Mouse (Mus musculus) heart, embryonic 14.5 days (tissue): ENCODE results near the gene Fam71f2. TPM values are rescaled to one million over a fixed set of nuclear protein-coding genes. Genes with fewer than 3 reads are reported as not detected.

Experiments used
- ATAC-seq: fragments of 200-750 bp; cut with Nextera tagmentation; 2 replicates; pipeline ENCODE4 v1.8.0; 2017; ENCODE audit warnings: low read depth, moderate TSS enrichment; ENCODE audit not compliant: insufficient number of reproducible peaks, insufficient read depth, low FRiP score
- H3K27ac ChIP-seq, 2 experiments: fragments of 200-500 bp in 1 of 2; fragments of 300-500 bp in 1 of 2; sonication (generic) in 1 of 2; replicated peaks in 1 of 2; 2 replicates each; pipeline ENCODE4 v1.5.1; 2012 to 2014; ENCODE audit warnings: low read depth in 2 of 2, low read length in 2 of 2, control low read depth in 1 of 2, mild to moderate bottlenecking in 1 of 2, mixed read lengths in 1 of 2; ENCODE audit not compliant: control insufficient read depth in 1 of 2, insufficient read depth in 1 of 2
- H3K27me3 ChIP-seq: fragments of 300-500 bp; sonication (generic); 2 replicates; pipeline ENCODE4 v1.6.1; 2014; ENCODE audit warnings: mild to moderate bottlenecking, low read length, control low read depth; ENCODE audit not compliant: control insufficient read depth, insufficient read depth
- H3K36me3 ChIP-seq: fragments of 300-500 bp; sonication (generic); 2 replicates; pipeline ENCODE4 v1.6.1; 2014; ENCODE audit warnings: mild to moderate bottlenecking, control low read depth, low read length, mixed read lengths; ENCODE audit not compliant: control insufficient read depth, insufficient read depth
- H3K4me1 ChIP-seq, 2 experiments: fragments of 200-500 bp in 1 of 2; fragments of 300-500 bp in 1 of 2; sonication (generic) in 1 of 2; 2 replicates each; pipeline ENCODE4 v1.6.1; 2012 to 2014; ENCODE audit warnings: low read length in 2 of 2, control low read depth in 1 of 2, mixed read lengths in 1 of 2; ENCODE audit not compliant: control insufficient read depth in 2 of 2, insufficient read depth in 2 of 2
- H3K4me2 ChIP-seq: fragments of 300-500 bp; sonication (generic); 2 replicates; pipeline ENCODE4 v1.6.1; 2014; ENCODE audit warnings: mild to moderate bottlenecking, low read length
- H3K4me3 ChIP-seq, 2 experiments: fragments of 200-500 bp in 1 of 2; fragments of 300-500 bp in 1 of 2; sonication (generic) in 1 of 2; 2 replicates each; pipeline ENCODE4 v1.5.1; 2012 to 2014; ENCODE audit warnings: low read length in 2 of 2, mild to moderate bottlenecking in 2 of 2, control low read depth in 1 of 2, low read depth in 1 of 2, moderate library complexity in 1 of 2; ENCODE audit not compliant: control insufficient read depth in 1 of 2, insufficient read depth in 1 of 2
- H3K9ac ChIP-seq: fragments of 300-500 bp; sonication (generic); 2 replicates; pipeline ENCODE4 v1.6.1; 2014; ENCODE audit warnings: mild to moderate bottlenecking, low read length
- H3K9me3 ChIP-seq: fragments of 300-500 bp; sonication (generic); 2 replicates; pipeline ENCODE4 v1.6.1; 2016; ENCODE audit warnings: low read length, control low read depth; ENCODE audit not compliant: control insufficient read depth
- WGBS: fragments of 180-500 bp; shearing (Covaris S2); extraction: QIAGEN DNeasy Blood & Tissue Kit; methylation state at CpG from one replicate; pipeline ENCODE4 v1.1.7; 2014; 5-methylcytosine and 5-hydroxymethylcytosine counted together
- polyA plus RNA-seq: library from polyadenylated mRNA; unstranded; fragments of >200 nt; fragmentation: Nextera tagmentation; extraction: Ambion mirVana; gene quantifications from 2 replicates; pipeline ENCODE4 v1.2.1, GENCODE M21; 2014

Gene Fam71f2
- polyA plus RNA-seq, 1 experiment from 2014 or later, result 0.20 TPM

- H3K27ac ChIP-seq, result no peak overlapping the region
- H3K9ac ChIP-seq, result no peak overlapping the region
- no peaks in the 10 kb centered on the region for H3K4me1 ChIP-seq
- H3K27me3 ChIP-seq, result no peaks in the 10 kb centered on the region
- no peak for ATAC-seq
- no peak overlapping the region for H3K4me3 ChIP-seq
- H3K4me2 ChIP-seq, result no peak overlapping the region
- H3K36me3 ChIP-seq, result no peaks in the 10 kb centered on the region
- H3K9me3 ChIP-seq, result peaks cover 4% of the 10 kb centered on the region; the same call in 1 of the 2 replicates
Measured at GRCm38 (mm10) chr6:29303251-29303650, 23.9 kb downstream of the Fam71f2 start.

- ATAC-seq, result no peak
- Histone ChIP-seq H3K36me3 (no peaks in the 10 kb centered on the region), H3K9me3 (peaks cover 4% of the 10 kb centered on the region; the same call in 1 of the 2 replicates), H3K27ac (no peak overlapping the region), H3K9ac (no peak overlapping the region), H3K27me3 (no peaks in the 10 kb centered on the region), H3K4me3 (no peak overlapping the region), H3K4me2 (no peak overlapping the region), H3K4me1 (no peaks in the 10 kb centered on the region)
- WGBS, result 40% methylated on average over 5 of the region's 5 CpGs
Measured at GRCm38 (mm10) chr6:29303726-29304125, 24.3 kb downstream of the Fam71f2 start.

GRCm38 (mm10) chr6:29305462-29305861, 26.1 kb downstream of the Fam71f2 start:
- no peak overlapping the region for H3K9ac ChIP-seq
- WGBS, result 77% methylated on average over 4 of the region's 4 CpGs

GRCm38 (mm10) chr6:29308846-29309605, 29.6 kb downstream of the Fam71f2 start:
- no peaks in the 10 kb centered on the region for H3K36me3 ChIP-seq
- no peak overlapping the region for H3K27ac ChIP-seq
- H3K27me3 ChIP-seq, result no peaks in the 10 kb centered on the region
- no peak overlapping the region for H3K9ac ChIP-seq
- no peak overlapping the region for H3K4me2 ChIP-seq
- H3K9me3 ChIP-seq, result peaks cover 7% of the 10 kb centered on the region; the same call in 1 of the 2 replicates
- WGBS, result 85% methylated on average over 16 of the region's 16 CpGs
- no peak for ATAC-seq
- H3K4me1 ChIP-seq, result no peaks in the 10 kb centered on the region; a peak in 1 of 4 replicates
- H3K4me3 ChIP-seq, result no peak overlapping the region

More at GRCm38 (mm10) chr6:29305462-29305861, 26.1 kb downstream of the Fam71f2 start:
- H3K9me3 ChIP-seq, result peaks cover 7% of the 10 kb centered on the region; the same call in 1 of the 2 replicates
- no peaks in the 10 kb centered on the region for H3K4me1 ChIP-seq
- H3K4me2 ChIP-seq, result no peak overlapping the region
- H3K36me3 ChIP-seq, result no peaks in the 10 kb centered on the region
- H3K4me3 ChIP-seq, result no peak overlapping the region
- no peaks in the 10 kb centered on the region for H3K27me3 ChIP-seq
- no peak for ATAC-seq
- no peak overlapping the region for H3K27ac ChIP-seq

GRCm38 (mm10) chr6:29313690-29314202, 34.4 kb downstream of the Fam71f2 start:
- H3K9me3 ChIP-seq, result 0 out of 2 replicates have a peak, but pooled peaks cover 3% of the 10 kb centered on the region
- WGBS, result 60% methylated on average over 14 of the region's 14 CpGs
- no peak overlapping the region for H3K27ac ChIP-seq
- H3K27me3 ChIP-seq, result no peaks in the 10 kb centered on the region
- no peak overlapping the region for H3K4me2 ChIP-seq
- H3K9ac ChIP-seq, result no peak overlapping the region
- ATAC-seq, result no peak
- H3K4me1 ChIP-seq, result peaks cover 1% of the 10 kb centered on the region in 2 experiments; a peak in 2 of 4 replicates
- H3K36me3 ChIP-seq, result no peaks in the 10 kb centered on the region
- no peak overlapping the region for H3K4me3 ChIP-seq

GRCm38 (mm10) chr6:29317286-29317685, 37.9 kb downstream of the Fam71f2 start:
- H3K36me3 ChIP-seq, result no peaks in the 10 kb centered on the region
- WGBS, result 66% methylated on average over 2 of the region's 2 CpGs
- ATAC-seq, result no peak

GRCm38 (mm10) chr6:29317941-29318340, 38.5 kb downstream of the Fam71f2 start:
- ATAC-seq, result no peak
- Histone ChIP-seq H3K9ac (no peak overlapping the region), H3K4me2 (no peak overlapping the region), H3K9me3 (no peaks in the 10 kb centered on the region), H3K27ac (no peak overlapping the region), H3K27me3 (no peaks in the 10 kb centered on the region), H3K4me1 (peaks cover 4 to 7% of the 10 kb centered on the region in 2 experiments; a peak in 2 of 4 replicates), H3K36me3 (no peaks in the 10 kb centered on the region), H3K4me3 (no peak overlapping the region)
- 73% methylated on average over 3 of the region's 3 CpGs for WGBS

More at GRCm38 (mm10) chr6:29317286-29317685, 37.9 kb downstream of the Fam71f2 start:
- no peak overlapping the region for H3K9ac ChIP-seq
- H3K9me3 ChIP-seq, result no peaks in the 10 kb centered on the region
- H3K27me3 ChIP-seq, result no peaks in the 10 kb centered on the region
- H3K4me2 ChIP-seq, result no peak overlapping the region
- no peak overlapping the region for H3K27ac ChIP-seq
- H3K4me1 ChIP-seq, result peaks cover 4 to 7% of the 10 kb centered on the region in 2 experiments; a peak in 2 of 4 replicates
- no peak overlapping the region for H3K4me3 ChIP-seq
